Mouse (Mus musculus) limb, embryonic 11.5 days (tissue): ENCODE measurements around the gene Mapk14. TPM values are rescaled to one million over a fixed set of nuclear protein-coding genes. Genes with fewer than 3 reads are reported as not detected.

Experiments
- ATAC-seq: fragments of 200-750 bp; cut with Nextera tagmentation; 2 replicates; pipeline ENCODE4 v1.8.0; 2017; ENCODE audit warnings: low read depth; ENCODE audit not compliant: insufficient number of reproducible peaks, low FRiP score, low TSS enrichment
- DNase-seq: peaks from one replicate; pipeline ENCODE4 v3.0.0-alpha.2; 2015; ENCODE audit warnings: low spot score
- H3K27ac ChIP-seq: fragments of 300-500 bp; sonication (generic); replicated peaks from 2 replicates; pipeline ENCODE4 v1.5.1; 2014; ENCODE audit warnings: low read depth, mild to moderate bottlenecking, low read length
- H3K27me3 ChIP-seq: fragments of 300-500 bp; sonication (generic); 2 replicates; pipeline ENCODE4 v1.6.1; 2014; ENCODE audit warnings: mild to moderate bottlenecking, low read length, mixed read lengths; ENCODE audit not compliant: control insufficient read depth, insufficient read depth
- H3K36me3 ChIP-seq: fragments of 300-500 bp; sonication (generic); 2 replicates; pipeline ENCODE4 v1.6.1; 2014; ENCODE audit warnings: mild to moderate bottlenecking, low read length, moderate library complexity, mixed read lengths; ENCODE audit not compliant: control insufficient read depth, insufficient read depth
- H3K4me1 ChIP-seq: fragments of 300-500 bp; sonication (generic); 2 replicates; pipeline ENCODE4 v1.6.1; 2014; ENCODE audit warnings: low read length, mixed read lengths; ENCODE audit not compliant: control insufficient read depth, insufficient read depth
- H3K4me2 ChIP-seq: fragments of 300-500 bp; sonication (generic); 2 replicates; pipeline ENCODE4 v1.6.1; 2014; ENCODE audit warnings: low read depth, mild to moderate bottlenecking, moderate library complexity; ENCODE audit not compliant: severe bottlenecking
- H3K4me3 ChIP-seq: fragments of 300-500 bp; sonication (generic); 2 replicates; pipeline ENCODE4 v1.5.1; 2014; ENCODE audit warnings: low read depth, low read length
- H3K9ac ChIP-seq: fragments of 300-500 bp; sonication (generic); 2 replicates; pipeline ENCODE4 v1.6.1; 2014; ENCODE audit warnings: mild to moderate bottlenecking, low read length
- H3K9me3 ChIP-seq: fragments of 300-500 bp; sonication (generic); 2 replicates; pipeline ENCODE4 v1.6.1; 2016; ENCODE audit warnings: low read length; ENCODE audit not compliant: control insufficient read depth
- WGBS: fragments of 180-500 bp; shearing (Covaris S2); extraction: QIAGEN DNeasy Blood & Tissue Kit; methylation state at CpG from one replicate; pipeline ENCODE4 v1.1.7; 2014; 5-methylcytosine and 5-hydroxymethylcytosine counted together
- polyA plus RNA-seq: library from polyadenylated mRNA; unstranded; fragments of >200 nt; fragmentation: Nextera tagmentation; extraction: Ambion mirVana; gene quantifications from 2 replicates; pipeline ENCODE4 v1.2.1, GENCODE M21; 2014

The Mapk14 gene
- polyA plus RNA-seq, 1 experiment from 2014 or later, result 51.5 TPM

- Histone ChIP-seq H3K27ac (no peak overlapping the region), H3K4me1 (no peaks in the 10 kb centered on the region), H3K27me3 (no peaks in the 10 kb centered on the region), H3K4me3 (no peak overlapping the region), H3K9me3 (no peaks in the 10 kb centered on the region), H3K9ac (no peak overlapping the region), H3K36me3 (no peaks in the 10 kb centered on the region), H3K4me2 (no peak overlapping the region)
- no peak for DNase-seq
- WGBS, result 54% methylated on average over 5 of the region's 5 CpGs
- ATAC-seq, result no peak
These were observed 65.3 kb downstream of the Mapk14 start for GRCm38 (mm10) chr17:28756447-28756846.

- Histone ChIP-seq H3K9ac (no peak overlapping the region), H3K9me3 (no peaks in the 10 kb centered on the region), H3K4me1 (no peaks in the 10 kb centered on the region), H3K4me3 (no peak overlapping the region), H3K27ac (no peak overlapping the region), H3K4me2 (no peak overlapping the region), H3K27me3 (no peaks in the 10 kb centered on the region), H3K36me3 (no peaks in the 10 kb centered on the region)
- WGBS, result 88% methylated on average over 2 of the region's 2 CpGs
- DNase-seq, result no peak
- no peak for ATAC-seq
These were observed 66.3 kb downstream of the Mapk14 start for GRCm38 (mm10) chr17:28757470-28757869.

- H3K4me2 ChIP-seq, result no peak overlapping the region
- H3K27me3 ChIP-seq, result no peaks in the 10 kb centered on the region
- H3K4me1 ChIP-seq, result no peaks in the 10 kb centered on the region
- 72% methylated on average over 8 of the region's 8 CpGs for WGBS
- H3K36me3 ChIP-seq, result no peaks in the 10 kb centered on the region
- DNase-seq, result no peak
- no peak overlapping the region for H3K27ac ChIP-seq
- no peak for ATAC-seq
- H3K4me3 ChIP-seq, result no peak overlapping the region
- no peaks in the 10 kb centered on the region for H3K9me3 ChIP-seq
- no peak overlapping the region for H3K9ac ChIP-seq
These were observed 69.7 kb downstream of the Mapk14 start for GRCm38 (mm10) chr17:28760736-28761312.

- no peak overlapping the region for H3K4me2 ChIP-seq
- no peaks in the 10 kb centered on the region for H3K4me1 ChIP-seq
- no peak overlapping the region for H3K4me3 ChIP-seq
- no peaks in the 10 kb centered on the region for H3K36me3 ChIP-seq
- H3K9ac ChIP-seq, result no peak overlapping the region
- H3K27me3 ChIP-seq, result no peaks in the 10 kb centered on the region
- H3K27ac ChIP-seq, result no peak overlapping the region
- 19% methylated on average over 3 of the region's 3 CpGs for WGBS
- H3K9me3 ChIP-seq, result no peaks in the 10 kb centered on the region
- peak; percentile 78 for DNase-seq
- no peak for ATAC-seq
These were observed 70.7 kb downstream of the Mapk14 start for GRCm38 (mm10) chr17:28761871-28762270.

GRCm38 (mm10) chr17:28766203-28766602, 75.1 kb downstream of the Mapk14 start:
- no peaks in the 10 kb centered on the region for H3K36me3 ChIP-seq
- no peak overlapping the region for H3K9ac ChIP-seq
- no peak overlapping the region for H3K27ac ChIP-seq
- no peak overlapping the region for H3K4me3 ChIP-seq
- H3K27me3 ChIP-seq, result peaks cover 30% of the 10 kb centered on the region
- peaks cover 18% of the 10 kb centered on the region for H3K4me1 ChIP-seq
- DNase-seq (no peak), ATAC-seq (no peak)
- WGBS, result 71% methylated on average over 3 of the region's 3 CpGs
- H3K4me2 ChIP-seq, result no peak overlapping the region
- H3K9me3 ChIP-seq, result no peaks in the 10 kb centered on the region

GRCm38 (mm10) chr17:28766781-28767515, 75.8 kb downstream of the Mapk14 start:
- Histone ChIP-seq H3K4me1 (peaks cover 18% of the 10 kb centered on the region), H3K36me3 (no peaks in the 10 kb centered on the region), H3K27me3 (peaks cover 30% of the 10 kb centered on the region), H3K4me2 (no peak overlapping the region), H3K27ac (no peak overlapping the region), H3K9ac (no peak overlapping the region), H3K9me3 (no peaks in the 10 kb centered on the region), H3K4me3 (no peak overlapping the region)
- DNase-seq (no peak), ATAC-seq (no peak)
- 73% methylated on average over 11 of the region's 11 CpGs for WGBS

- WGBS, result 2% methylated on average over 48 of the region's 58 CpGs
- H3K27me3 ChIP-seq, result peaks cover 30% of the 10 kb centered on the region
- H3K27ac ChIP-seq, result no peak within 1 kb of the TSS
- peak within 1 kb of the TSS; percentile 87 for H3K4me2 ChIP-seq
- ATAC-seq (no peak), DNase-seq (peak; percentile 45)
- peaks cover 18% of the 10 kb centered on the region for H3K4me1 ChIP-seq
- H3K9me3 ChIP-seq, result no peaks in the 10 kb centered on the region
- peak within 1 kb of the TSS; percentile 40 for H3K4me3 ChIP-seq
- H3K9ac ChIP-seq, result peak within 1 kb of the TSS; percentile 40; the same call in 1 of the 2 replicates
- H3K36me3 ChIP-seq, result no peaks in the 10 kb centered on the region
These were observed 78.2 kb downstream of the Mapk14 start, which contains the start of gene Mapk13 for GRCm38 (mm10) chr17:28769121-28769874. Gene Mapk13, plus strand, starts transcription at chr17:28769297.

GRCm38 (mm10) chr17:28769875-28770421, 78.8 kb downstream of the Mapk14 start:
- DNase-seq (peak; percentile 51), ATAC-seq (no peak)
- peak overlapping the region; percentile 40 for H3K4me3 ChIP-seq
- H3K27me3 ChIP-seq, result peaks cover 30% of the 10 kb centered on the region
- H3K9ac ChIP-seq, result peak overlapping the region; percentile 40; the same call in 1 of the 2 replicates
- H3K4me2 ChIP-seq, result peak overlapping the region; percentile 87
- 6% methylated on average over 24 of the region's 24 CpGs for WGBS
- H3K36me3 ChIP-seq, result no peaks in the 10 kb centered on the region
- no peaks in the 10 kb centered on the region for H3K9me3 ChIP-seq
- peaks cover 18% of the 10 kb centered on the region for H3K4me1 ChIP-seq
- H3K27ac ChIP-seq, result no peak overlapping the region
